Mouse (Mus musculus): ENCODE results near the gene Gm17455. TPM values are rescaled to one million over a fixed set of nuclear protein-coding genes. Genes with fewer than 3 reads are reported as not detected.

Gm17455 gene
- 1 to 10 TPM in 2 of 3 experiments, under 1 TPM in 1; 0.79 to 3.3 (median 1.5) TPM for polyA plus RNA-seq (2017; shearing (Covaris generic))

DNA sequence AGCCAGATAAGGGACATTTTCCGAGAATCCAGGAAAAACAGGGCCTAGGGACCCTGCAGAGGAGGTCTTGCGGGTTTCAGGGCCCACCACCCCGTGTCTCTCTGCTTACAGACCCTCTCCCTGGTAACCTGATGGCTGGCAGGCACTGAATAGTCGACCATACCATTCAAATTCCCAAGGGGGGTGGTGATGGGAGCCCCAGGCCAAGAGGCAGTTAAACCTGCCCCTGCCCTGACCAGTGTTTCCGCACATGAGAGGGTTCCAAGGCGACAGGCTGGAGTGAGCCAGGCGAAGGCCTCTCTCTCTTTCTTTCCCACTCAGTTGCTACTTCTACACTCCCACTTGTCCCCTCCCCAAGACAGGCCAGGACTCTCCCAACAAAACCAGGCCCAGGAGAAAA is at the start of gene Gm17455:
Gene Gm17455, plus strand, starts transcription at position 278 of the 400 bp plus-strand sequence.
- ATAC-seq = no peak

- ATAC-seq = peak; percentile 33
Measured at GRCm38 (mm10) chr10:60350077-60350804, 49.3 kb upstream of the Gm17455 start.

DNA sequence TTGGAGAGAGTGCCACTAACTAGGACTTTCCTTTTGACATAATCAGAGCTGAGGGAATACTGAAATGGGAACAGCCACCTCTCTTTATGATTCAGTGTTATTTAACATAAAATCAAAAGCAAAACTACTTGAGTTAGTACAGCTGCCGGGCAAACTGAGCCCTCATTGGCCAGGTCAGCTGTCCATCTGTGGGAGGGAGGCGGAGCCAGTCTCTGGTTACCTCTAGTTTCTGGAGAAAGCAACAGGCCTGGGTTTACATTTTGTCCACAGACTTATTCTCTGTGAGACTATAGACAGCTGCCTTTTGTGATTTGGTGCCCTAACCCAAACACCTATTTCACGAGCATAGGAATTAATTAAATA is 48.7 kb upstream of the Gm17455 start:
- ATAC-seq = peak; percentile 64

DNA sequence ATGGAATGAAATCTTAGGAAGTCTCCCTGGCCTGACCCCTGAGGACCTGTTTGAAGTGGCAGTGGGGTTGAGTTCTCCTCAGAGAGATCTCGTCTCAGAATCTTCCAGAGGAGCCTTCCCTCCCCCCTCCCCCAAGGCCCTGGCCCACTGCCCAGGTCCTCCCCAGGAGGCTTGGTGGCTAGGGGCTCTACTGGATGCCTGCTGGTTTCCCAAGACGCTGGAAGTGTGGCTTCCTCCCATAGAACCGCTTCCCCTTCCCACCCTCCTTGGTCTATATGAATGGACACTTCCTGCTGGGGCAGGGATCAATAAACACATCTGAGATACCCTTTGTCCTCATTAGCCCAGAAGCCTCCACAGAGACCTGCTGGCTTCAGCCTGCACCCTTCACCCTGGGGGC is 48.3 kb upstream of the Gm17455 start:
- ATAC-seq = no peak

GRCm38 (mm10) chr10:60351761-60352455 is 47.6 kb upstream of the Gm17455 start:
- ATAC-seq = peak; percentile 62

GRCm38 (mm10) chr10:60353241-60354002 is 46.1 kb upstream of the Gm17455 start:
- ATAC-seq = no peak

GRCm38 (mm10) chr10:60354003-60354325 is 45.6 kb upstream of the Gm17455 start:
- no peak for ATAC-seq

GRCm38 (mm10) chr10:60354881-60355677 is 44.4 kb upstream of the Gm17455 start:
- no peak for ATAC-seq

- no peak for ATAC-seq
Measured at GRCm38 (mm10) chr10:60357441-60357840, 42.1 kb upstream of the Gm17455 start.

DNA sequence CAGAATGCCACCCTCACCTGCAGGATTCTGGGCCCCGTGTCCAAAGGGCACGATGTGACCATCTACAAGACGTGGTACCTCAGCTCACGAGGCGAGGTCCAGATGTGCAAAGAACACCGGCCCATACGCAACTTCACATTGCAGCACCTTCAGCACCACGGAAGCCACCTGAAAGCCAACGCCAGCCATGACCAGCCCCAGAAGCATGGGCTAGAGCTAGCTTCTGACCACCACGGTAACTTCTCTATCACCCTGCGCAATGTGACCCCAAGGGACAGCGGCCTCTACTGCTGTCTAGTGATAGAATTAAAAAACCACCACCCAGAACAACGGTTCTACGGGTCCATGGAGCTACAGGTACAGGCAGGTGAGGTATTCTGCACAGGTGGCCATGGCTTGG is 41.6 kb upstream of the Gm17455 start:
- no peak for ATAC-seq

- ATAC-seq = no peak
Measured at GRCm38 (mm10) chr10:60358776-60359175, 40.8 kb upstream of the Gm17455 start.

DNA sequence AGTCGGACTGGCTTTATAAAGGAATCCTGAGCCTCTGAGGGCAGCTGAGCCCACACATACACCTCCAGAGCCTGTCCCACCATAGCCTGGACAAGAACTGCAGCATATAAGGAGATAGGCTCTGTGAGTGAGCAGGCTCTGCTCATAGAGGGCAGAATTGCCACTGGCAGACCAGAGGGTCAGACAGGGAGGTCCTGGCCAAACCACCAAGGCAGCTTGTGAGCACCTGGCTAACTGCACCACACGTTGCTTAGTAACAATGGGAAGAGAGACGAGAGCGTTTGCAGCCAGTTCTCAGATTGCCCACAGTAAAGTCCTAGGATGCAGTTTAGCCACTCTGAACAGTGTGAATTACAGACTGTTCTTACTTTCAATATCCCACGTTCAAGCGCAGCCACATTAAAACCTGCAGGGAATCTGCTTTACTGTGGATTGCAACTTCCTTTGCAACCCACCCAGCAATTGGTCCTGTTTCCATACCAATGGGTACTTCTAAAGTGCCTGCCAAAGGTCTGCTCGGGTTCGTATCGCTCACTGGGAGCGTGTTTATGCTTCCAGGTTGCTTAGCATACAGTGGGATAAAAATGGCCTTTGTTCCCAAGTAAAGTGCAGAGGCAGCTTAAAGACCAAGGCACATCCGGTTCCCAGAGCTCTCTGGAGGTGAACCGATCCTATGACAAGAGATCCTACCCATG is 37.8 kb upstream of the Gm17455 start:
- no peak for ATAC-seq

DNA sequence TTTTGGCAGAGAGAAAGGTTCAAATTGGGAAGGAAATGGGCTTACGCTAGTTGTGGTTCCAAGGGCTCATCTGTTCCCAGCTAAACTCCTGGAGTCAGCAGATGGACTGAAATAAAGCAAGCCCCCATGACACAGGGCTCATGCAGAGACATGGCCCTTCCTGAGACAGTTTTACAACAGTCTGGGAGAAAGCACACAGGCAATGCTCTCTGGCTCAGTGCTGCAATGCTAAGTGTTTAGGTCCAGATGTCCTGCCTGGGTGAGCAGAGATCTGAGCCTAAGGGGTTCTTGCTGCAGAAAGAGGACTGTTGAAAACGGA is 37.3 kb upstream of the Gm17455 start:
- ATAC-seq = no peak

- ATAC-seq = no peak
Measured at GRCm38 (mm10) chr10:60363426-60363825, 36.1 kb upstream of the Gm17455 start.

DNA sequence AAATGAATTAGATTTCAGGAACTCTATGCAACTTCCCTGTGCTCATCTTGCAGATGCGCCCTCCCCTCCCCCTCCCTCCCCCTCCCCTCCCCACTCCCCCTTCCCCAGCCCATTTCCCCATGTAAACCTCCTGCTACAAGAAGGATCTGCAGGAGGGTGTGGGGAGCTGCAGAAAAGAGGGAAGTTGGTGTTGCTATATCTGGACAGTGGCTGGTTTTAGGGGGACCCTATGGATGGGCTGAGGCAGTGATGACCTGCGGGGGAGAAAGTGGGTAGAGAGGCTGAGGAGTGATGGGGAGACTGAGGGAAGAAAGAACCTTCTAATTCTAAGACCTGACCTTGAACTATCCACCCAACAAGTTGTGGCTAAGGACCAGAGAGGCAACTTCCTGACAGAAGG is 32.4 kb upstream of the Gm17455 start:
- ATAC-seq = no peak

- ATAC-seq = no peak
Measured at GRCm38 (mm10) chr10:60367904-60368303, 31.6 kb upstream of the Gm17455 start.

GRCm38 (mm10) chr10:60369405-60369804 is 30.1 kb upstream of the Gm17455 start:
- ATAC-seq = no peak

GRCm38 (mm10) chr10:60370098-60370497 is 29.4 kb upstream of the Gm17455 start:
- no peak for ATAC-seq

DNA sequence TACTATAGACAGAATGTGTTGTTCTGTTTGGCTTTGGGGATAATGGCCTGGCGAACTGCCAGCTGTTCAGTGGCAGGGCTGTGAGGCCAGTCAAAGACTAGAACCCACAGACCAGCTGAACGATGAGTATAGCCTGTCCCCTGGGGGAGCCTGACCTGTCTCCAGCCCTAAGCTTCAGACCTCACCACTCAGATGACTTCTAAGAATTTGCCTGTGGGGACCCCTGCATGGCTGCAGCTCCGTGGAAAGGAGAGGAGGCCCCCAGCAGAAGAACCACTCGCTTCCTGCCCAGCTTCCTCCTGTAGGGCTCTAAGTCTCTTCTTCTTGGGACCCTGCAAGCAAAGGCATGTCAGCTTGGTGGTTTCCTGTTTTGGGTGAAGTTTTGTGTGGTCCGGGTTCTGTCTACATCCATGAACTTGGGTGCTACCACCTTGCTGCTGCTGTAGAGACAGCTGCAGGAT is 28.9 kb upstream of the Gm17455 start:
- ATAC-seq = peak; percentile 67

DNA sequence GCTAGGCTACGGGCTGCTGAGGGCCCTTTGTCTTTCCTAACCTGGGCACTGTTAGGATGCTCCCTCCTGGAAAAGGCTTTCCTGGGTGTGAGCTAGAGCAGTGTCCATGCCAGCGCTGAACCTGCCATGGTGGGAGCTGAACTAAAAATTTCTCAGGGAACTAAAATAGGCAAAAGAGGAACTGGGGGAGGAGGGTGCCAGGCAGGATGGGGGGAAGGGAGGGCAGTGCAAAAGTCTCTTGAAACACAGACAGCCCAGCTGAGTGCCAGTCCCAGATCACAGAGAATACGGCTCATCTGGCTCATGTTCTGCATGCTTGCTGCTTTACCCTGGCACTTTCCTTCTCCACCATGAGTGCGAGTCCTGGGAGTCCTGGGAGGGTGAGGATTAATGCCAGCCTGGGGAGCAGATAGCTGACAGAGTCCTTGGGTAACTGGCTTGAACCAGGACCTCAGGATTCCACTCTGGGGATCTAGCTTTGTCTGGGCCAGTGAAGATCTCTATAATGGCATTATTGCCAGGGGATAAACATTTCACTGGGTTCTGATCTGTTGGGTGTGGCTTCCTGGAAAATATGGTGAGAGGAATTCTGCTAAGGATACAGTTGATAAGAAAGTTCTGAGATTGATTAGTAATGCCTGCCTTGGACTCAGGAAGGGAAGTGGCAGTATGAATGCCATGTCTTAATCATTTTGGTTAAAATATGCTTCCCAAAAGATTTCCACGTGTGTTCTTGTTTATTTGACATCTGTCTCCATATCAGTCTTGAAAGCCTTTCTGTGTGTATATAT is 27.7 kb upstream of the Gm17455 start:
- ATAC-seq = peak; percentile 33

DNA sequence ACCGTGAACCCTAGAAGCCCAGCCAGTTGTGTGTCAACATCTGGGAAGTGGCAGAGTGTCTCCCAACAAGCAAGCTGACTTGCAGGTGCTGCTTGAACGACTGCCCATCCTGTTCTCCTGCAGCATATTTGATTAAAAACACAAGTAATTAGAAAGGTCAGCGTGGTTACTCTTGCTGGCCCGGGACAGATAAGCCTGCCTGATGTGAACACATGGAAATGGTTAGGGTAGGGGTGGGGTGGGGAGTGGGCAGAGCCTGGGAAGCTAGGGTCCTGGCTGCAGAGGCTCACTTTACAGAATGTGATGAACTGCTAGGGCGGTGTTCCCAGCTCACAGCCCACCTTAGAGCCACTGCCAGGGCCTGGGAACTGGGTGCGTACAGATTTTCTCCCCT is 26.0 kb upstream of the Gm17455 start:
- no peak for ATAC-seq

Measured in inflammation-experienced regulatory T-cells, adult 6 months (primary cell).